Mouse (Mus musculus) brown adipose tissue, adult 24 weeks (tissue): ENCODE results near the gene Unc5cl. TPM values are rescaled to one million over a fixed set of nuclear protein-coding genes. Genes with fewer than 3 reads are reported as not detected.
A peak's percentile ranks its signal among the peaks of the same experiment; 100 is the strongest.

Experiments used
- H3K27ac ChIP-seq: fragments of 200-500 bp; replicated peaks from 2 replicates; pipeline ENCODE4 v1.5.1; 2012; ENCODE audit warnings: low read depth, mild to moderate bottlenecking, low read length
- H3K4me1 ChIP-seq: fragments of 200-500 bp; 2 replicates; pipeline ENCODE4 v1.6.1; 2012; ENCODE audit warnings: low read length, mixed read lengths; ENCODE audit not compliant: control insufficient read depth, insufficient read depth, insufficient read length
- H3K4me3 ChIP-seq: fragments of 200-500 bp; 2 replicates; pipeline ENCODE4 v1.5.1; 2012; ENCODE audit warnings: low read depth, mild to moderate bottlenecking, low read length, moderate library complexity; ENCODE audit not compliant: insufficient read depth
- polyA plus RNA-seq: library from polyadenylated mRNA; stranded (reverse); fragments of >200 nt; gene quantifications from 2 replicates; pipeline ENCODE4 v1.2.4, GENCODE M21; 2012; ENCODE audit not compliant: missing spikeins, insufficient read depth, insufficient read length

Unc5cl gene
- not detected in 2 replicates for polyA plus RNA-seq

GRCm38 (mm10) chr17:48454688-48455087 lies at the start of gene Unc5cl:
Gene Unc5cl, plus strand, starts transcription at chr17:48454901.
- H3K4me3 ChIP-seq: no peak within 1 kb of the TSS
- no peaks in the 10 kb centered on the region for H3K4me1 ChIP-seq

GRCm38 (mm10) chr17:48407154-48407553 lies 47.5 kb upstream of the Unc5cl start:
- no peak overlapping the region for H3K4me3 ChIP-seq
- H3K27ac ChIP-seq: no peak overlapping the region
- peaks cover 2% of the 10 kb centered on the region; the same call in 1 of the 2 replicates for H3K4me1 ChIP-seq

More at GRCm38 (mm10) chr17:48454688-48455087, at the start of gene Unc5cl:
- no peak within 1 kb of the TSS for H3K27ac ChIP-seq

- Histone ChIP-seq H3K4me3 (peak overlapping the region; percentile 99), H3K4me1 (peaks cover 2% of the 10 kb centered on the region; the same call in 1 of the 2 replicates), H3K27ac (0 out of 2 replicates have a peak overlapping the region, but pooled peaks have one; percentile 97)
Observed at GRCm38 (mm10) chr17:48407910-48408525, 46.7 kb upstream of the Unc5cl start.

GRCm38 (mm10) chr17:48408526-48409291 lies 46.0 kb upstream of the Unc5cl start:
- Histone ChIP-seq H3K4me3 (peak overlapping the region; percentile 99), H3K27ac (peak overlapping the region; percentile 97), H3K4me1 (peaks cover 2% of the 10 kb centered on the region; the same call in 1 of the 2 replicates)

GRCm38 (mm10) chr17:48409380-48410298 lies 45.1 kb upstream of the Unc5cl start, which contains the start of the genes Nfya and Oard1:
Gene Nfya, minus strand, starts transcription at chr17:48409906.
Gene Oard1, plus strand, starts transcription at chr17:48410014.
- Histone ChIP-seq H3K27ac (peak within 1 kb of the TSS; percentile 97), H3K4me1 (peaks cover 2% of the 10 kb centered on the region; the same call in 1 of the 2 replicates), H3K4me3 (peak within 1 kb of the TSS; percentile 99)

- Histone ChIP-seq H3K4me1 (peaks cover 2% of the 10 kb centered on the region; the same call in 1 of the 2 replicates), H3K4me3 (peak overlapping the region; percentile 78), H3K27ac (peak overlapping the region; percentile 94)
Observed at GRCm38 (mm10) chr17:48410299-48410785, 44.4 kb upstream of the Unc5cl start.

- H3K4me3 ChIP-seq: no peak overlapping the region
- peaks cover 2% of the 10 kb centered on the region; the same call in 1 of the 2 replicates for H3K4me1 ChIP-seq
- no peak overlapping the region for H3K27ac ChIP-seq
Observed at GRCm38 (mm10) chr17:48411241-48411640, 43.5 kb upstream of the Unc5cl start.

GRCm38 (mm10) chr17:48416011-48416410 lies 38.7 kb upstream of the Unc5cl start:
- Histone ChIP-seq H3K4me3 (no peak overlapping the region), H3K27ac (peak overlapping the region; percentile 42; the same call in 1 of the 2 replicates), H3K4me1 (peaks cover 2% of the 10 kb centered on the region; the same call in 1 of the 2 replicates)

GRCm38 (mm10) chr17:48416425-48417195 lies 38.1 kb upstream of the Unc5cl start:
- Histone ChIP-seq H3K27ac (no peak overlapping the region; the same call in 1 of the 2 replicates), H3K4me3 (no peak overlapping the region), H3K4me1 (no peaks in the 10 kb centered on the region)

- H3K27ac ChIP-seq: no peak overlapping the region
- no peak overlapping the region for H3K4me3 ChIP-seq
- H3K4me1 ChIP-seq: no peaks in the 10 kb centered on the region
Observed at GRCm38 (mm10) chr17:48417521-48417920, 37.2 kb upstream of the Unc5cl start.

- Histone ChIP-seq H3K4me1 (no peaks in the 10 kb centered on the region), H3K27ac (no peak overlapping the region), H3K4me3 (no peak overlapping the region; the same call in 1 of the 2 replicates)
Observed at GRCm38 (mm10) chr17:48418174-48418573, 36.5 kb upstream of the Unc5cl start.

- H3K4me3 ChIP-seq: no peak overlapping the region
- no peak overlapping the region for H3K27ac ChIP-seq
- no peaks in the 10 kb centered on the region for H3K4me1 ChIP-seq
Observed at GRCm38 (mm10) chr17:48418781-48419180, 35.9 kb upstream of the Unc5cl start.

- Histone ChIP-seq H3K4me1 (no peaks in the 10 kb centered on the region), H3K4me3 (no peak overlapping the region), H3K27ac (no peak overlapping the region)
Observed at GRCm38 (mm10) chr17:48419571-48419970, 35.1 kb upstream of the Unc5cl start.

GRCm38 (mm10) chr17:48424237-48424636 lies 30.5 kb upstream of the Unc5cl start:
- peaks cover 6% of the 10 kb centered on the region for H3K4me1 ChIP-seq
- H3K27ac ChIP-seq: no peak overlapping the region
- no peak overlapping the region for H3K4me3 ChIP-seq
